Mouse (Mus musculus) hindbrain, embryonic 10.5 days (tissue): Measurements from ENCODE around the gene Gm9803. TPM values are rescaled to one million over a fixed set of nuclear protein-coding genes. Genes with fewer than 3 reads are reported as not detected.

Source experiments
- DNase-seq: peaks from one replicate; pipeline ENCODE4 v3.0.0-alpha.2; 2017; ENCODE audit warnings: low spot score
- H3K27ac ChIP-seq: fragments of 300-500 bp; sonication (generic); 2 replicates; pipeline ENCODE4 v1.5.1; 2016; ENCODE audit warnings: mild to moderate bottlenecking, moderate library complexity
- H3K27me3 ChIP-seq: fragments of 300-500 bp; sonication (generic); 2 replicates; pipeline ENCODE4 v1.6.1; 2016; ENCODE audit warnings: mild to moderate bottlenecking; ENCODE audit not compliant: poor library complexity, insufficient read depth, severe bottlenecking
- H3K36me3 ChIP-seq: fragments of 300-500 bp; sonication (generic); 2 replicates; pipeline ENCODE4 v1.6.1; 2016; ENCODE audit warnings: mild to moderate bottlenecking, moderate library complexity
- H3K4me1 ChIP-seq: fragments of 300-500 bp; sonication (generic); replicated peaks from 2 replicates; pipeline ENCODE4 v1.6.1; 2016; ENCODE audit warnings: mild to moderate bottlenecking
- H3K4me3 ChIP-seq: fragments of 300-500 bp; sonication (generic); 2 replicates; pipeline ENCODE4 v1.5.1; 2016; ENCODE audit warnings: mild to moderate bottlenecking, moderate library complexity
- H3K9me3 ChIP-seq: fragments of 300-500 bp; sonication (generic); 2 replicates; pipeline ENCODE4 v1.6.1; 2016; ENCODE audit warnings: mild to moderate bottlenecking, moderate library complexity
- WGBS: fragments of 180-500 bp; shearing (Covaris S2); methylation state at CpG from one replicate; pipeline ENCODE4 v1.1.7; 2016; 5-methylcytosine and 5-hydroxymethylcytosine counted together
- polyA plus RNA-seq: library from polyadenylated mRNA; unstranded; fragments of >200 nt; fragmentation: Nextera tagmentation; extraction: Ambion mirVana; gene quantifications from 2 replicates; pipeline ENCODE4 v1.2.1, GENCODE M21; 2016

Gene Gm9803
- polyA plus RNA-seq, 1 experiment from 2014 or later: 9.1 TPM

DNA sequence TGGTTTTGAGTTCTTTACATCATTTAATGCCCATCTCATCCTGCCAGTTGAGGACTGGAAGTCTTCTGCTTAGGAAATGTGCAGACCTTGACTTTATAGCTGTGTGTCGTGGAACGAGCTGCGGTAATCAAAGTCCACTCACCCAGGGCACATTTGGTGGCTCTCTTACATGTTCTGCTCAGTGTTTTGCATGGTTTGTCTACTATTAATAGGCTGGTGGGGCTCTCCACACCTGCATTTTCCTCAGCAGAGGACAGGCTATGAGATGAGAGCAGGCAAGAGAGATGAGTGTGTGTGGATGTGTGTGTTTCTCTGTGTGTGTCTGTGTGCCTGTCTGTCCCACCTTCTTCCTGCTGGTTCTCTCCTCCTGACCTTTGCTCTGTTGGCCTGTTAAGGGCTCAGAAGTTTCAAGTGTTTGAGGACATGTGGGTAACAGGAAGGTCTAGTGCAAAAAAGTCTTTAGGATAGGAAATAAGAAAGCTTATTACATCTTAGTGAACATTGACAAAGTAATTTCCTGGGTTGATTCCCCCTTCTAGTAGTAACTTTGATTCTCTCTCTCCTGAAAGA lies 36.4 kb upstream of the Gm9803 start:
- 95% methylated on average over 3 of the region's 3 CpGs for WGBS
- Histone ChIP-seq H3K27me3 (no peaks in the 10 kb centered on the region), H3K4me3 (no peak overlapping the region), H3K27ac (no peak overlapping the region), H3K36me3 (peaks cover 11% of the 10 kb centered on the region; the same call in 1 of the 2 replicates), H3K4me1 (peaks cover 50% of the 10 kb centered on the region), H3K9me3 (no peaks in the 10 kb centered on the region)
- DNase-seq: no peak

- Histone ChIP-seq H3K9me3 (no peaks in the 10 kb centered on the region), H3K27me3 (no peaks in the 10 kb centered on the region)
Measured at GRCm38 (mm10) chr10:43488258-43488657, 35.6 kb upstream of the Gm9803 start.

DNA sequence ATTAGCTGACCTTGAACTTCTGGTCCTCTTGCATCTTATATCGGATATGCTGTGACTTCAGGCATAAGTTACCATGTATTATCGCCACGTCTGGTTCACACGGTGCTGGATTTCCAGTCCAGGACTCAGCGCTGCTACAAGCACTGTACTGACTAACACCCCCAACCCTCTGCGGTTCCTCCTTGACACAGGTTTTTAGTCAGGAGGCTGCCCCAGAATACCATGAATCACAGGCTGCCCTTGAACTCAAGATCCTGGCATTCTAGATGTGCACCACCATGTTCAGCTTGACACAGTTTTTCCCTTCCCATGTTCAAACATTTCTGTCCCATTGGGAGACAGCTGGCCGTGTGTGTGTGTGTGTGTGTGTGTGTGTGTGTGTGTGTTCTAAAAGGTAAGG lies 34.7 kb upstream of the Gm9803 start:
- Histone ChIP-seq H3K4me3 (no peak overlapping the region), H3K4me1 (peaks cover 37% of the 10 kb centered on the region), H3K27ac (no peak overlapping the region; the same call in 1 of the 2 replicates), H3K27me3 (no peaks in the 10 kb centered on the region), H3K36me3 (peaks cover 23% of the 10 kb centered on the region), H3K9me3 (no peaks in the 10 kb centered on the region)
- no peak for DNase-seq
- 90% methylated on average over 7 of the region's 7 CpGs for WGBS

More at GRCm38 (mm10) chr10:43488258-43488657, 35.6 kb upstream of the Gm9803 start:
- WGBS: 86% methylated on average over 4 of the region's 4 CpGs
- Histone ChIP-seq H3K4me3 (no peak overlapping the region), H3K4me1 (peaks cover 43% of the 10 kb centered on the region), H3K36me3 (peaks cover 16% of the 10 kb centered on the region; the same call in 1 of the 2 replicates), H3K27ac (no peak overlapping the region)
- DNase-seq: no peak

GRCm38 (mm10) chr10:43489550-43489949 lies 34.3 kb upstream of the Gm9803 start:
- DNase-seq: no peak
- no peaks in the 10 kb centered on the region for H3K27me3 ChIP-seq
- peaks cover 27% of the 10 kb centered on the region for H3K36me3 ChIP-seq
- H3K27ac ChIP-seq: 0 out of 2 replicates have a peak overlapping the region, but pooled peaks have one; percentile 53
- 49% methylated on average over 6 of the region's 6 CpGs for WGBS
- H3K4me3 ChIP-seq: no peak overlapping the region
- H3K9me3 ChIP-seq: no peaks in the 10 kb centered on the region
- H3K4me1 ChIP-seq: peaks cover 35% of the 10 kb centered on the region

DNA sequence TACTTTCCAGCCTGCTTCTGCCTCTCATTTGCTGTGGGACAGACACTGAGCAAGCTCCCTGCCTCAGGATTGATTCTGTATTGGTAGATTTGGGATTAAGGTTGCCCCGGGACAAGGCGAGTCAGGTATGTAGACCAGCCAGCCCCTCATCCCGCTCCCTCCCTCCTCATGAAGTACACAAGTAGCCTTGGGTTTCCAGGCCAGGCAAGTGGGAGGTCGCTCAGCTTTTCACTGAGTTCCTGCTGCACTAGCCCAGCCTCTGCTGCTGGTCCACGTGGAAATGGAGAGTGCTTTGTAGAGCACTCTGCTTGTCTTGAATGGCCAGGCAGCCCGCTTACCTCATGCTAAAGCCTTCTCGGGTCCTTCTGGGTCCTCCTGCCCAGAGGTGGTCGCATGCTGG lies 33.9 kb upstream of the Gm9803 start:
- H3K27me3 ChIP-seq: no peaks in the 10 kb centered on the region
- H3K27ac ChIP-seq: peak overlapping the region; percentile 53; the same call in 1 of the 2 replicates
- H3K4me3 ChIP-seq: no peak overlapping the region
- H3K9me3 ChIP-seq: no peaks in the 10 kb centered on the region
- WGBS: 75% methylated on average over 8 of the region's 8 CpGs
- no peak for DNase-seq
- peaks cover 30% of the 10 kb centered on the region for H3K36me3 ChIP-seq
- H3K4me1 ChIP-seq: peaks cover 35% of the 10 kb centered on the region

DNA sequence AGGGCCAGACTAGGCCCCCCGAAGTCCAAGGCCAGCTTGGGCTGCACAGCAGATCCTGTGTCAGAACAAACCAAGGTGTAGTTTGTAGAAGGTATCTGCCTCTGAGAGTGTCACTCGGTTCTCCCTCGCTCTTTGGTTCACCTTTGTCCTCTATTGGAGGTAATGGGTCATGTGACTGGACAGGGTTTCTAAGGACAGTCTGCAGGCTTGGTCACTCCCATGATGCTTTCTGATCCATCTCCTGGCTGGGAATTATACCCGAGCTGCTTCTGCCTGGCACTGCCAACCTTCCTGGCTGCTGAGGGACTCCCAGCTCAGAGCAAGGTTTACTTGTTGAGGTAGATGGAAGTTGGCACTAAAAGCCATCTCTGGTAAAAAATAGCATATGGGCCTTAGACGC lies 33.0 kb upstream of the Gm9803 start:
- no peak overlapping the region for H3K4me3 ChIP-seq
- peaks cover 35% of the 10 kb centered on the region for H3K4me1 ChIP-seq
- 90% methylated on average over 5 of the region's 5 CpGs for WGBS
- DNase-seq: no peak
- H3K27me3 ChIP-seq: no peaks in the 10 kb centered on the region
- no peaks in the 10 kb centered on the region for H3K9me3 ChIP-seq
- 0 out of 2 replicates have a peak overlapping the region, but pooled peaks have one; percentile 53 for H3K27ac ChIP-seq
- H3K36me3 ChIP-seq: peaks cover 33% of the 10 kb centered on the region

GRCm38 (mm10) chr10:43502599-43502998 lies 21.3 kb upstream of the Gm9803 start:
- WGBS: 98% methylated on average over 4 of the region's 4 CpGs
- no peak for DNase-seq
- H3K9me3 ChIP-seq: no peaks in the 10 kb centered on the region
- no peak overlapping the region for H3K27ac ChIP-seq
- no peak overlapping the region for H3K4me3 ChIP-seq
- H3K27me3 ChIP-seq: no peaks in the 10 kb centered on the region
- peaks cover 92% of the 10 kb centered on the region for H3K36me3 ChIP-seq
- no peaks in the 10 kb centered on the region for H3K4me1 ChIP-seq

DNA sequence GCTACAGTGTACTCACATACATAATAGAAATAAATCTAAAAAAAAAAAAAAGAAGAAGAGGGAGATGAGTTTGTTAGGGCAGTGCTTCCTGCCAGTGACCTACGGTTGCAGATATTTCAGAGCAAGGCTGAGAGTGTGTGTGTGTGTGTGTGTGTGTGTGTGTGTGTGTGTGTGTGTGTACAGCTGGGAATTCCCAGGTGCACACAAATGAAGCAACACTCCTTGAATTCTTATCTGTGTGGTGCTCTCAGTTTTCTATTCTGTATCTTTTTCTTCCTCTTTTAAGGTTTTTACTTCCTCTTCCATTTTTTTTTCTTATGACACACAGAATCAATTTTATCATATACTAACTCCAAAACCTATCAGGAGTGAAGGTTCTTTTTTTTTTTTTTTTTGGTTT lies 19.6 kb upstream of the Gm9803 start:
- H3K36me3 ChIP-seq: peaks cover 88% of the 10 kb centered on the region
- 89% methylated on average over 1 of the region's 1 CpGs for WGBS
- no peak overlapping the region for H3K4me3 ChIP-seq
- no peak overlapping the region for H3K27ac ChIP-seq
- H3K4me1 ChIP-seq: no peaks in the 10 kb centered on the region
- no peak for DNase-seq
- H3K27me3 ChIP-seq: no peaks in the 10 kb centered on the region
- H3K9me3 ChIP-seq: no peaks in the 10 kb centered on the region

DNA sequence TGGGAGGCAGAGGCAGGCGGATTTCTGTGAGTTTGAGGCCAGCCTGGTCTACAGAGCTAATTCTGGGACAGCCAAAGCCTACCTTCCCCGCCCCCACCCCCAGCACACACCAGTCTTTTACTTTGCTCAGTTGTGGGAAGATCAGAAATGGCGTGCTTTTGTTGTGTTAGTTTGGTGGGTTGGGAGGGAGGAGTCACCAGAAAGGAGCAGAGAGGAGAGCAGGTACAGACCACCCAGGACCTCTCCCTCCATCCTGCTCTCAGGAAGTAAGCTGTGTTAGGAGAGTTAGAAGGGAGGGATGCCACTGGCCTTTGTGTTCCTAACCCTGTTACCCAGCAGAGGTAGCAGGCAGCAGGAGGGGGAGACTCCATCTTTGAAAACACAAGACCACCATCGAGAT lies 16.8 kb upstream of the Gm9803 start:
- peaks cover 88% of the 10 kb centered on the region for H3K36me3 ChIP-seq
- H3K27me3 ChIP-seq: no peaks in the 10 kb centered on the region
- no peak overlapping the region for H3K4me3 ChIP-seq
- no peaks in the 10 kb centered on the region for H3K4me1 ChIP-seq
- H3K9me3 ChIP-seq: no peaks in the 10 kb centered on the region
- WGBS: 75% methylated on average over 4 of the region's 4 CpGs
- H3K27ac ChIP-seq: no peak overlapping the region
- DNase-seq: no peak

- 95% methylated on average over 7 of the region's 7 CpGs for WGBS
- H3K4me3 ChIP-seq: no peak overlapping the region
- H3K4me1 ChIP-seq: no peaks in the 10 kb centered on the region
- DNase-seq: no peak
- H3K36me3 ChIP-seq: peaks cover 90% of the 10 kb centered on the region
- H3K27ac ChIP-seq: no peak overlapping the region
- H3K27me3 ChIP-seq: no peaks in the 10 kb centered on the region
- H3K9me3 ChIP-seq: no peaks in the 10 kb centered on the region
Measured at GRCm38 (mm10) chr10:43509228-43509627, 14.7 kb upstream of the Gm9803 start.

GRCm38 (mm10) chr10:43512976-43513375 lies 10.9 kb upstream of the Gm9803 start:
- H3K4me1 ChIP-seq: 0 out of 2 replicates have a peak, but pooled peaks cover 4% of the 10 kb centered on the region
- DNase-seq: no peak
- WGBS: 97% methylated on average over 10 of the region's 10 CpGs
- H3K27me3 ChIP-seq: no peaks in the 10 kb centered on the region
- no peaks in the 10 kb centered on the region for H3K9me3 ChIP-seq
- H3K27ac ChIP-seq: no peak overlapping the region
- peaks cover 77% of the 10 kb centered on the region for H3K36me3 ChIP-seq
- no peak overlapping the region for H3K4me3 ChIP-seq

DNA sequence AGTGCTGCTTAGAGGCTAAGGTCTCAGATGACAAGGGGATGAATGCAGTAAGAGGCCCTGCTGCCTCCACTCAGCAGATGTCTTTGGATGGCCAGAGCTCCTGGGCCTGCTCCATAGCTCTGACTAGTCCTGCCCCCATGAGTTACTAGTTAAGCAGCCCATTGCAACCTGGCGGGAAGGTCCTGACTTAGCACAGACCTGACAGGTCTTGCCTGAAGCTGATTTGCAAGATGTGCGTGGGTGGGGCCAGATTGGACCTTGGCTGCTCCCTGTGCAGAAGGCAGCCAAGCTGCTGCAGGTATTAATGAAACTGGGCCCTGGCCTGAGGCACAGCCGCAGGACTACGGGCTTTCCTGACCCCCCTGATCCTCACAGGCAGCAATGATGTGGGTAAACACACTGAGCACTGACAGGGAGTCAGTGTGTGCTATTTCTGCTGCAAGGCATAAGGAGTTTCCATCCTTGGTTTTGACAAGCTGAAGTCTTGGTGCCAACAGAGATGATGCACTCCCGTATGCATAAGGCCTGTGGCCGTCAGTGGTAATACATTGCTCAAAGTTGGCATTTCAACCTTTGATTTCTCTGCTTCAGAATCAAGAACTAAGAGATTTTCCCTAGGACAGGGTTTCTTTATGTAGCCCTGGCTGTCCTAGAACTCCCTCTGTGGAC lies 6.8 kb upstream of the Gm9803 start:
- H3K27me3 ChIP-seq: no peaks in the 10 kb centered on the region
- H3K4me3 ChIP-seq: no peak overlapping the region

GRCm38 (mm10) chr10:43517836-43518235 lies 6.0 kb upstream of the Gm9803 start:
- Histone ChIP-seq H3K4me1 (0 out of 2 replicates have a peak, but pooled peaks cover 4% of the 10 kb centered on the region), H3K9me3 (no peaks in the 10 kb centered on the region), H3K27me3 (no peaks in the 10 kb centered on the region), H3K4me3 (no peak overlapping the region), H3K27ac (no peak overlapping the region), H3K36me3 (peaks cover 34% of the 10 kb centered on the region)
- 75% methylated on average over 4 of the region's 4 CpGs for WGBS
- DNase-seq: no peak

More for the DNA sequence above, 6.8 kb upstream of the Gm9803 start:
- DNase-seq: no peak
- peaks cover 40% of the 10 kb centered on the region for H3K36me3 ChIP-seq
- H3K9me3 ChIP-seq: no peaks in the 10 kb centered on the region
- H3K27ac ChIP-seq: no peak overlapping the region
- H3K4me1 ChIP-seq: 0 out of 2 replicates have a peak, but pooled peaks cover 4% of the 10 kb centered on the region
- WGBS: 78% methylated on average over 6 of the region's 6 CpGs
